Comparison of ENCODE assay signal across 12 mouse cellular contexts in the genomic region with DNA sequence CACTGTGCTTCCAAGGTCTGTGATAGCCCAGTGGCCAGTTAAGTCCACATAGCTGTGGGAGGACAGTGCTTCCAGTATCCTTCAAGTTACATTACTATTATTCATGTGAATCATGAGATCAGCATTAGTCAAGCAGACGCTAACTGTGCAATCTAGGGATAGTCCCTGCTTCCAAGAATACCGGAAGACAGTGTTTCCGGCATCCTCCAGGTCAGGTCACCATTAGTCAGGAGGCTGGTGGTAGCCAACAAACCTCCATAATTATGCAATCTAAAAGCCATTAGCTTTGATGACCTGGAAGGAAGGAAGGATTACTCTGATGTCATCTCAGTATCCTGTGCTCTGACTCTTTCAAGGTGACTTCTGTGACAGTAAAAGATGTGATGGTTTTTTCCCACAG. TPM values are rescaled to one million over a fixed set of nuclear protein-coding genes. Genes with fewer than 3 reads are reported as not detected.
DNase-seq lines count a peak whose midpoint lies in the region; ATAC-seq and TF ChIP-seq lines count a peak whose summit lies in the region.
"Had no signal": no experiment of that assay in that cellular context is flagged by ENCODE, and none has a peak within 500 bp of the region (broad histone marks: within the 10 kb centered on the region; RNA-seq: fewer than 3 reads in every experiment).

No protein-coding gene starts in this region.

- ATAC-seq in hindbrain, embryonic 13.5 days (ENCODE audit: low FRiP score) = no peak
- ATAC-seq in hindbrain, postnatal 0 days = no peak
- ATAC-seq in midbrain, embryonic 13.5 days = 0 out of 2 replicates have a peak, but pooled peaks have one; percentile 3
- ATAC-seq in midbrain, embryonic 11.5 days (ENCODE audit: low FRiP score) = no peak
- ATAC-seq: intestine, postnatal 0 days had no signal

- no peaks in the 10 kb centered on the region for H3K9me3 ChIP-seq in hindbrain, embryonic 13.5 days
- no peaks in the 10 kb centered on the region for H3K9me3 ChIP-seq in hindbrain, postnatal 0 days (ENCODE audit: low read length)
- H3K9me3 ChIP-seq in midbrain, embryonic 13.5 days = no peaks in the 10 kb centered on the region
- no peaks in the 10 kb centered on the region for H3K9me3 ChIP-seq in midbrain, embryonic 11.5 days (ENCODE audit: control insufficient read depth, low read length)
- H3K9me3 ChIP-seq: embryonic facial prominence, embryonic 15.5 days; limb, embryonic 12.5 days had no signal

- DNase-seq in hindbrain, postnatal 0 days (ENCODE audit: low spot score) = no peak
- no peak for DNase-seq in midbrain, embryonic 11.5 days (ENCODE audit: low spot score, missing footprints)
- peak; percentile 35 for DNase-seq in kidney, postnatal 10 days
- no peak for DNase-seq in retina, embryonic 14.5 days (ENCODE audit: low spot score)
- DNase-seq in gastrocnemius, postnatal 4 days (ENCODE audit: low spot score in 2 of 2) = no peak
- DNase-seq: heart, adult 11 months; heart, postnatal 14 days had no signal

- no peak overlapping the region for H3K4me3 ChIP-seq in hindbrain, embryonic 13.5 days
- no peak overlapping the region for H3K4me3 ChIP-seq in hindbrain, postnatal 0 days (ENCODE audit: low read length)
- no peak overlapping the region for H3K4me3 ChIP-seq in midbrain, embryonic 13.5 days (replicated peaks)
- H3K4me3 ChIP-seq in midbrain, embryonic 11.5 days (ENCODE audit: low read depth, low read length) = no peak overlapping the region
- H3K4me3 ChIP-seq: embryonic facial prominence, embryonic 15.5 days; limb, embryonic 12.5 days had no signal

- H3K9ac ChIP-seq in hindbrain, embryonic 13.5 days = peak overlapping the region; percentile 39; the same call in 1 of the 2 replicates
- no peak overlapping the region for H3K9ac ChIP-seq in hindbrain, postnatal 0 days (replicated peaks; ENCODE audit: low read length)
- H3K9ac ChIP-seq in midbrain, embryonic 13.5 days (replicated peaks) = no peak overlapping the region
- no peak overlapping the region for H3K9ac ChIP-seq in midbrain, embryonic 11.5 days (ENCODE audit: low read length)
- H3K9ac ChIP-seq: embryonic facial prominence, embryonic 15.5 days; limb, embryonic 12.5 days had no signal

- peak overlapping the region; percentile 68 for H3K27ac ChIP-seq in hindbrain, embryonic 13.5 days
- no peak overlapping the region; the same call in 1 of the 2 replicates for H3K27ac ChIP-seq in hindbrain, postnatal 0 days
- peak overlapping the region; percentile 68 for H3K27ac ChIP-seq in midbrain, embryonic 13.5 days
- H3K27ac ChIP-seq in midbrain, embryonic 11.5 days (ENCODE audit: low read depth, low read length) = no peak overlapping the region
- H3K27ac ChIP-seq: embryonic facial prominence, embryonic 15.5 days; limb, embryonic 12.5 days had no signal

- no peak overlapping the region for H3K4me2 ChIP-seq in hindbrain, embryonic 13.5 days
- H3K4me2 ChIP-seq in hindbrain, postnatal 0 days (ENCODE audit: low read depth, low read length) = no peak overlapping the region
- no peak overlapping the region for H3K4me2 ChIP-seq in midbrain, embryonic 13.5 days (replicated peaks)
- H3K4me2 ChIP-seq in midbrain, embryonic 11.5 days = no peak overlapping the region
- H3K4me2 ChIP-seq: embryonic facial prominence, embryonic 15.5 days; limb, embryonic 12.5 days had no signal

- TF ChIP-seq CTCF in hindbrain, postnatal 0 days (IDR thresholded peaks at IDR 0.05; ENCODE audit: low read depth) = no peak

- H3K27me3 ChIP-seq in hindbrain, embryonic 13.5 days = no peaks in the 10 kb centered on the region
- no peaks in the 10 kb centered on the region for H3K27me3 ChIP-seq in hindbrain, postnatal 0 days (ENCODE audit: insufficient read depth, low read length)
- H3K27me3 ChIP-seq in midbrain, embryonic 13.5 days = no peaks in the 10 kb centered on the region
- no peaks in the 10 kb centered on the region for H3K27me3 ChIP-seq in midbrain, embryonic 11.5 days (ENCODE audit: control insufficient read depth, insufficient read depth, low read length)
- H3K27me3 ChIP-seq: embryonic facial prominence, embryonic 15.5 days; limb, embryonic 12.5 days had no signal

- peaks cover 65% of the 10 kb centered on the region for H3K36me3 ChIP-seq in hindbrain, embryonic 13.5 days
- peaks cover 10% of the 10 kb centered on the region; the same call in 1 of the 2 replicates for H3K36me3 ChIP-seq in hindbrain, postnatal 0 days (ENCODE audit: insufficient read depth, low read length)
- H3K36me3 ChIP-seq in midbrain, embryonic 13.5 days = peaks cover 65% of the 10 kb centered on the region
- H3K36me3 ChIP-seq in midbrain, embryonic 11.5 days (ENCODE audit: control insufficient read depth, insufficient read depth, low read length) = peaks cover 14% of the 10 kb centered on the region

- WGBS in hindbrain, embryonic 13.5 days = 74% methylated on average over 3 of the region's 3 CpGs
- 78% methylated on average over 3 of the region's 3 CpGs for WGBS in hindbrain, postnatal 0 days
- 93% methylated on average over 3 of the region's 3 CpGs for WGBS in midbrain, embryonic 13.5 days
- 90% methylated on average over 3 of the region's 3 CpGs for WGBS in midbrain, embryonic 11.5 days

- peaks cover 17% of the 10 kb centered on the region for H3K4me1 ChIP-seq in hindbrain, embryonic 13.5 days (replicated peaks)
- H3K4me1 ChIP-seq in hindbrain, postnatal 0 days (ENCODE audit: insufficient read depth, low read length) = no peaks in the 10 kb centered on the region
- peaks cover 16% of the 10 kb centered on the region; the same call in 1 of the 2 replicates for H3K4me1 ChIP-seq in midbrain, embryonic 13.5 days (replicated peaks)
- H3K4me1 ChIP-seq in midbrain, embryonic 11.5 days (ENCODE audit: control insufficient read depth, insufficient read depth, low read length) = peaks cover 3% of the 10 kb centered on the region; the same call in 1 of the 2 replicates
- H3K4me1 ChIP-seq: limb, embryonic 12.5 days had no signal

RNA-seq across cellular contexts. Expression of gene Ubtd2, which starts 50.5 kb away (rescaled TPM):
- 50.0 and 52.9 TPM in 2 replicates for polyA plus RNA-seq in hindbrain, embryonic 13.5 days (2015; fragmentation: Nextera tagmentation; extraction: Ambion mirVana)
- 47.4 and 53.8 TPM in 2 replicates for total RNA-seq in hindbrain, postnatal 0 days (2014; rRNA removed)
- 30.6 TPM in 2 replicates for polyA plus RNA-seq in hindbrain, postnatal 0 days (2015; fragmentation: Nextera tagmentation; extraction: Ambion mirVana)
- polyA plus RNA-seq in midbrain, embryonic 13.5 days (2015; fragmentation: Nextera tagmentation; extraction: Ambion mirVana) = 55.0 and 55.2 TPM in 2 replicates
- 67.7 and 71.6 TPM in 2 replicates for polyA plus RNA-seq in midbrain, embryonic 11.5 days (2014; fragmentation: Nextera tagmentation; extraction: Ambion mirVana)
- total RNA-seq in gastrocnemius, postnatal 4 days (2021) = 10 to 100 TPM; 63.5 to 68.8 TPM

RNA-seq across cellular contexts. Expression of gene Sh3pxd2b, which starts 57.1 kb away (rescaled TPM):
- 21.3 and 23.1 TPM in 2 replicates for polyA plus RNA-seq in hindbrain, embryonic 13.5 days (2015; fragmentation: Nextera tagmentation; extraction: Ambion mirVana)
- 32.2 and 37.4 TPM in 2 replicates for total RNA-seq in hindbrain, postnatal 0 days (2014; rRNA removed)
- 6.7 and 7.4 TPM in 2 replicates for polyA plus RNA-seq in hindbrain, postnatal 0 days (2015; fragmentation: Nextera tagmentation; extraction: Ambion mirVana)
- polyA plus RNA-seq in midbrain, embryonic 13.5 days (2015; fragmentation: Nextera tagmentation; extraction: Ambion mirVana) = 22.5 and 25.3 TPM in 2 replicates
- polyA plus RNA-seq in midbrain, embryonic 11.5 days (2014; fragmentation: Nextera tagmentation; extraction: Ambion mirVana) = 21.4 and 23.2 TPM in 2 replicates
- 10 to 100 TPM; 51.4 to 56.2 TPM for total RNA-seq in gastrocnemius, postnatal 4 days (2021)

Comparison
In these comparisons a context has a peak if more than half of its experiments do, and no peak if none do; other contexts are left out.
1. H3K27ac ChIP-seq: peak in hindbrain, embryonic 13.5 days (single experiment) and midbrain, embryonic 13.5 days (single experiment); none in hindbrain, postnatal 0 days (single experiment) and midbrain, embryonic 11.5 days (single experiment).